Mouse (Mus musculus) MEL (cell line): ENCODE measurements around the gene Cep41.

Experiments
- ETS1 ChIP-seq: IDR thresholded peaks from 2 replicates; pipeline ENCODE4 v1.6.1; 2012; ENCODE audit warnings: low read depth, mild to moderate bottlenecking, inconsistent platforms, low read length, improper control_type of control experiment, moderate library complexity
- POLR2A ChIP-seq, 2 experiments: IDR thresholded peaks; 2 replicates each; pipeline ENCODE4 v1.6.1; 2011 to 2012; ENCODE audit warnings: low read length in 2 of 2, mild to moderate bottlenecking in 2 of 2, control low read depth in 1 of 2, improper control_type of control experiment in 1 of 2, low read depth in 1 of 2, moderate library complexity in 1 of 2; ENCODE audit not compliant: control insufficient read depth in 1 of 2, insufficient read depth in 1 of 2, poor library complexity in 1 of 2
- RAD21 ChIP-seq: IDR thresholded peaks from 2 replicates; pipeline ENCODE4 v1.6.1; 2011; ENCODE audit warnings: mild to moderate bottlenecking, low read depth, low read length, improper control_type of control experiment
- ZC3H11A ChIP-seq: IDR thresholded peaks from 2 replicates; pipeline ENCODE4 v1.6.1; 2012; ENCODE audit warnings: low read depth, mild to moderate bottlenecking, inconsistent platforms, low read length, improper control_type of control experiment

DNA sequence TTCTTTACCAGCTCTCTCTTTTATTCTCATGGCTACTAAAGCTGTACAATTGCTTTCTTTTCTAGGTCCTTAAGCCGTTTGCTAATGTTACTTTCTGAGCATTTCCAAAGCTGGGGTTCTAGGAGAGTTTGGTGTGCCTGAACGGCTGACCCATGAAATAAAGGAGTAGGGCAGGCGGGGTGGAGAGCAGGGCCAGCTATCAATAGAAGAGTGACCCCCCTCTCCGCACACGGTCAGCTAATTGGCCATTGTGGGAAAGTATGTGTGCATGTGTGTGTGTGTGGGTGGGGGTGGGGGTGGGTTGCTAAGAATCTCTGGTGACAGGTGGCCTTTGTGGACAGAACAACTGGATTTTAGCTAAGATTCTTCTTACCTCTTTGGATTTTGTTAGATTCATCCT is 82.3 kb downstream of the Cep41 start:
- TF ChIP-seq RAD21 (no peak), POLR2A (IDR thresholded peaks at IDR 0.05; ENCODE audit: control insufficient read depth in 1 of 2, insufficient read depth in 1 of 2, low read depth in 1 of 2, low read length in 2 of 2, poor library complexity in 1 of 2) (no peak), ETS1 (no peak), ZC3H11A (no peak)
